Mouse (Mus musculus) NIH3T3 (cell line): ENCODE measurements at regions not wholly inside any gene's neighbourhood (a gene's known extent, or its start where the extent isn't known, plus 50 kb on each side); places are given as distances from the start of the nearest gene placed in this dataset.
A peak's percentile ranks its signal among the peaks of the same experiment; 100 is the strongest.

Source experiments
- DNase-seq: peaks from one replicate; pipeline ENCODE4 v3.0.0-alpha.2; 2012; ENCODE audit warnings: low read depth

GRCm38 (mm10) chr2:47424910-47425309 is 1389.0 kb upstream of the Acvr2a start:
- peak; percentile 43 for DNase-seq

DNA sequence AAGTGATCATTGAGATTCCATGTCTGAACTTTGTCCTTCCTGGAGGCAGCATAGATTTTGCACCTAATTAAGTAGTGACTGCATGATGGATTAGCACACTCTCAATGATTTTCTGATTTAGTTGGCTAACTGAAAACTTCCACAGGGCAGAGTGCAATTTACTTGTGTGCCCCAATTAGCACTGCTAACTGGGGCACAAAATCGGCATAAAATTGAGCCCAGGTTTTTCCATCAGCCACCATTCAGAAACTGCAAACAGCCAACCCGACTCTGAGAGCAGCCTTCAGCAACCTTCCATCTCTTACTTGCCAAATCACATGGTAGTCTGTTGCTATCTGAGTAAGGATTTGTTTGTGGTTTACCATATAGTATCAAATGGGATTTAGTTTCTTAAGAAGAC is 1384.1 kb upstream of the Acvr2a start:
- no peak for DNase-seq

- peak; percentile 20 for DNase-seq
Observed at GRCm38 (mm10) chr2:47466043-47466442, 1347.9 kb upstream of the Acvr2a start.

- DNase-seq: peak; percentile 70
Observed at GRCm38 (mm10) chr2:47491874-47492539, 1321.9 kb upstream of the Acvr2a start.
